Mouse (Mus musculus) liver, embryonic 14.5 days (tissue): ENCODE data around the gene St3gal4. TPM values are rescaled to one million over a fixed set of nuclear protein-coding genes. Genes with fewer than 3 reads are reported as not detected.

Source experiments
- ATAC-seq: fragments of 200-750 bp; cut with Nextera tagmentation; 2 replicates; pipeline ENCODE4 v1.8.0; 2017; ENCODE audit warnings: moderate number of reproducible peaks, mild to moderate bottlenecking, moderate library complexity; ENCODE audit not compliant: insufficient read depth
- DNase-seq, 3 experiments: peaks; one replicate each; pipeline ENCODE4 v3.0.0-alpha.2; 2012 to 2013; ENCODE audit warnings: low read depth in 3 of 3, low spot score in 3 of 3
- H3K27ac ChIP-seq: fragments of 300-500 bp; sonication (generic); 2 replicates; pipeline ENCODE4 v1.5.1; 2014; ENCODE audit warnings: moderate library complexity, mild to moderate bottlenecking, control low read depth, inconsistent platforms
- H3K27me3 ChIP-seq: fragments of 300-500 bp; sonication (generic); 2 replicates; pipeline ENCODE4 v1.6.1; 2014; ENCODE audit warnings: mild to moderate bottlenecking, low read length, moderate library complexity; ENCODE audit not compliant: control insufficient read depth, insufficient read depth
- H3K36me3 ChIP-seq: fragments of 300-500 bp; sonication (generic); replicated peaks from 2 replicates; pipeline ENCODE4 v1.6.1; 2014; ENCODE audit warnings: low read depth; ENCODE audit not compliant: control insufficient read depth, insufficient read depth
- H3K4me1 ChIP-seq, 2 experiments: fragments of 200-500 bp in 1 of 2; fragments of 300-500 bp in 1 of 2; sonication (generic) in 1 of 2; replicated peaks; 2 replicates each; pipeline ENCODE4 v1.6.1; 2012 to 2014; ENCODE audit warnings: antibody characterized with exemption in 1 of 2, inconsistent platforms in 1 of 2, low read length in 1 of 2; ENCODE audit not compliant: control insufficient read depth in 2 of 2, insufficient read depth in 2 of 2
- H3K4me2 ChIP-seq: fragments of 300-500 bp; sonication (generic); 2 replicates; pipeline ENCODE4 v1.6.1; 2014; ENCODE audit warnings: low read depth, mild to moderate bottlenecking, control low read depth, moderate library complexity
- H3K4me3 ChIP-seq, 2 experiments: fragments of 200-500 bp in 1 of 2; fragments of 300-500 bp in 1 of 2; sonication (generic) in 1 of 2; 2 replicates each; pipeline ENCODE4 v1.5.1; 2012 to 2014; ENCODE audit warnings: low read depth in 2 of 2, low read length in 2 of 2, mild to moderate bottlenecking in 2 of 2, control low read depth in 1 of 2, inconsistent platforms in 1 of 2, moderate library complexity in 1 of 2; ENCODE audit not compliant: insufficient read depth in 1 of 2
- H3K9ac ChIP-seq: fragments of 300-500 bp; sonication (generic); replicated peaks from 2 replicates; pipeline ENCODE4 v1.6.1; 2014; ENCODE audit warnings: mild to moderate bottlenecking, control low read depth, moderate library complexity
- H3K9me3 ChIP-seq: fragments of 300-500 bp; sonication (generic); 2 replicates; pipeline ENCODE4 v1.6.1; 2016; ENCODE audit warnings: low read length, mixed read lengths; ENCODE audit not compliant: control insufficient read depth
- CTCF ChIP-seq: IDR thresholded peaks from 2 replicates; pipeline ENCODE4 v1.5.1; 2016; ENCODE audit warnings: antibody characterized with exemption, low read depth, control low read depth
- EP300 ChIP-seq: IDR thresholded peaks from 2 replicates; pipeline ENCODE4 v1.6.1; 2016; ENCODE audit warnings: antibody characterized with exemption, low read depth
- WGBS: fragments of 180-500 bp; shearing (Covaris S2); extraction: QIAGEN DNeasy Blood & Tissue Kit; methylation state at CpG from one replicate; pipeline ENCODE4 v1.1.7; 2014; ENCODE audit not compliant: insufficient replicate concordance; 5-methylcytosine and 5-hydroxymethylcytosine counted together
- polyA plus RNA-seq, 2 experiments: library from polyadenylated mRNA; depleted of rRNA in 1 of 2; stranded (reverse) in 1 of 2; unstranded in 1 of 2; fragments of >200 nt; fragmentation: Nextera tagmentation in 1 of 2; extraction: Ambion mirVana in 1 of 2; gene quantifications; 2 replicates each; pipeline versions ENCODE4 v1.2.1 to v1.2.3; 2012 to 2014

St3gal4 gene
- polyA plus RNA-seq, 2 experiments, result 6.0 to 19.2 TPM

- 68% methylated on average over 3 of the region's 3 CpGs for WGBS
- peak overlapping the region; percentile 42 for H3K27ac ChIP-seq
- no peaks in the 10 kb centered on the region; the same call in none of the 2 replicates for H3K36me3 ChIP-seq
- peak overlapping the region; percentile 51 for H3K9ac ChIP-seq
- peaks cover 64 to 70% of the 10 kb centered on the region in 2 experiments for H3K4me1 ChIP-seq
- H3K9me3 ChIP-seq, result no peaks in the 10 kb centered on the region
- TF ChIP-seq EP300 (no peak), CTCF (no peak)
- DNase-seq (no peak), ATAC-seq (no peak)
- H3K4me2 ChIP-seq, result peak overlapping the region; percentile 100
- H3K27me3 ChIP-seq, result no peaks in the 10 kb centered on the region
- peak overlapping the region in 1 of 2 experiments; percentile 33; a peak in 2 of 4 replicates for H3K4me3 ChIP-seq
Measured at GRCm38 (mm10) chr9:35114234-35114633, 4.8 kb downstream of the St3gal4 start.

DNA sequence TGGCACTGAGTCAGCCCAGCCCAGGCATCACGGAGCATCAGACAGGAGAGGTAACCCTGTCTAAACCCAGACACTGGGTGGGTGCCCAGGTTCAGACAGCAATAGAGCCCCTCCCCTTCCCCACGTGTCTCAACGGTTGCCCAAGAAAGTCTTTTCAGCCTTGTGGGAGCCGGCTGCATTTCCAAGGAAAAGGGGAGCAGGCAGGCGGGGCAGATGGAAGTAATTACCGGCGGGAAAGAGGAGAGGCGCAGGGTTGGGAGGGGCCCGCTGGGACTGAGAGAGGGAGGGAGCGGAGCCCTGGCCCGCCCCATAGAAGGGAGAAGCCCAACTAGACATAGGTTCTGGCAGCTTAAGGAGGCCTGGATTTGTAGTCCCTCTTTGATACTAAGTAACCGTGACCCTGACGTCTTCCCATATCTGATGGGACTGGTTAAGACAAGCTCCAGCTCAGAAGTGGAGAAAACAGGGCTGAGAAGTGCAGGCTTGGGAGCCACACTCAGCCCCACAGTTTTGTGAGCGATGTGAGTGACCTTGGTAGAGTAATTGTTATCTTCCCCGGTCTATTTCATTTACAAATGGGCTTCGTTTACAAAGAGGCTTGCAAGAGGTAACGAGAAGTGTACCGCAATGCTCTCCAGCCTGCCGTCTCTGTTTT lies 7.0 kb downstream of the St3gal4 start:
- no peak for ATAC-seq

GRCm38 (mm10) chr9:35111446-35111845 lies 7.6 kb downstream of the St3gal4 start:
- TF ChIP-seq CTCF, result no peak
- ATAC-seq, result no peak
- Histone ChIP-seq H3K9ac (0 out of 2 replicates have a peak overlapping the region, but pooled peaks have one; percentile 9), H3K4me3 (no peak overlapping the region), H3K4me1 (peaks cover 62 to 75% of the 10 kb centered on the region in 2 experiments), H3K4me2 (peak overlapping the region; percentile 23; the same call in 1 of the 2 replicates), H3K36me3 (no peaks in the 10 kb centered on the region; the same call in 1 of the 2 replicates), H3K9me3 (no peaks in the 10 kb centered on the region), H3K27ac (peak overlapping the region; percentile 62), H3K27me3 (no peaks in the 10 kb centered on the region)
- DNase-seq, result no peak
- WGBS, result 83% methylated on average over 7 of the region's 7 CpGs

More for the DNA sequence above, 7.0 kb downstream of the St3gal4 start:
- peak overlapping the region; percentile 23 for H3K4me2 ChIP-seq
- H3K9ac ChIP-seq, result no peak overlapping the region; the same call in 1 of the 2 replicates
- no peak for DNase-seq
- no peaks in the 10 kb centered on the region; the same call in 1 of the 2 replicates for H3K36me3 ChIP-seq
- 59% methylated on average over 19 of the region's 19 CpGs for WGBS
- no peak overlapping the region for H3K4me3 ChIP-seq
- peaks cover 60 to 73% of the 10 kb centered on the region in 2 experiments for H3K4me1 ChIP-seq
- no peak overlapping the region for H3K27ac ChIP-seq
- H3K27me3 ChIP-seq, result no peaks in the 10 kb centered on the region
- TF ChIP-seq CTCF, result no peak
- no peaks in the 10 kb centered on the region for H3K9me3 ChIP-seq

- peak overlapping the region; percentile 43 for H3K4me2 ChIP-seq
- peak overlapping the region; percentile 62 for H3K27ac ChIP-seq
- H3K27me3 ChIP-seq, result no peaks in the 10 kb centered on the region
- no peak for ATAC-seq
- 69% methylated on average over 4 of the region's 4 CpGs for WGBS
- no peaks in the 10 kb centered on the region; the same call in 1 of the 2 replicates for H3K36me3 ChIP-seq
- H3K9ac ChIP-seq, result peak overlapping the region; percentile 28
- DNase-seq, result no peak
- no peaks in the 10 kb centered on the region for H3K9me3 ChIP-seq
- TF ChIP-seq EP300 (no peak), CTCF (no peak)
- H3K4me3 ChIP-seq, result no peak overlapping the region
- H3K4me1 ChIP-seq, result peaks cover 69 to 83% of the 10 kb centered on the region in 2 experiments
Measured at GRCm38 (mm10) chr9:35110567-35110966, 8.5 kb downstream of the St3gal4 start.

DNA sequence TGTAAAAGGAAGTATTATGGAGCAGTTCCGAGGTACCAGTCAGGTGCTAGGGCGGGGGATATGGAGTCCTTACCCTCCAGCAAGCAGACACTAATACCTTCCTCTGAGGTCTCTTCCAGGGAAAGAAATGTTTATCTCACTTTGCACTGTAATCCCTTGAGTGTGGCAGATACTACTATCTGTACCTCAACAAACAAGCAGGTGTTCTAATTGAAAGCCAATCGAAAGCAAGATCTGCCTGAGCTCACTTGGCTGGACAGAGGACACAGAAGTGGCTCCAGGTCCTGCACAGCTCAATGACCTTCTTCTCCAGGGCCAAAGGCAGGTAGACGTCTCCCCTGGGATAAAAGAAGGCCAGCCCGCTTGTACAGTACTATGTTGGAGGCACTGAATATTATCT lies 9.0 kb downstream of the St3gal4 start:
- Histone ChIP-seq H3K27ac (peak overlapping the region; percentile 62), H3K9ac (peak overlapping the region; percentile 28), H3K27me3 (no peaks in the 10 kb centered on the region), H3K9me3 (no peaks in the 10 kb centered on the region), H3K4me1 (peaks cover 70 to 84% of the 10 kb centered on the region in 2 experiments), H3K4me3 (no peak overlapping the region), H3K36me3 (no peaks in the 10 kb centered on the region; the same call in 1 of the 2 replicates), H3K4me2 (peak overlapping the region; percentile 43)
- no peak for DNase-seq
- WGBS, result 31% methylated on average over 5 of the region's 5 CpGs
- TF ChIP-seq EP300, result peak; percentile 75
- no peak for TF ChIP-seq CTCF
- peak; percentile 16; the same call in 1 of the 2 replicates for ATAC-seq
